Mouse (Mus musculus) spleen, adult 12 weeks (tissue): ENCODE measurements around the gene Gm19345.

Experiments
- DNase-seq: peaks from one replicate; pipeline ENCODE4 v3.0.0; 2022; ENCODE audit warnings: low spot score

Gm19345 gene

GRCm38 (mm10) chr7:19829694-19830093 is 22.1 kb upstream of the Gm19345 start:
- DNase-seq = no peak

- no peak for DNase-seq
Measured at GRCm38 (mm10) chr7:19830682-19831156, 21.1 kb upstream of the Gm19345 start.

GRCm38 (mm10) chr7:19831837-19832236 is 20.0 kb upstream of the Gm19345 start:
- no peak for DNase-seq

GRCm38 (mm10) chr7:19834055-19834454 is 17.7 kb upstream of the Gm19345 start:
- no peak for DNase-seq

DNA sequence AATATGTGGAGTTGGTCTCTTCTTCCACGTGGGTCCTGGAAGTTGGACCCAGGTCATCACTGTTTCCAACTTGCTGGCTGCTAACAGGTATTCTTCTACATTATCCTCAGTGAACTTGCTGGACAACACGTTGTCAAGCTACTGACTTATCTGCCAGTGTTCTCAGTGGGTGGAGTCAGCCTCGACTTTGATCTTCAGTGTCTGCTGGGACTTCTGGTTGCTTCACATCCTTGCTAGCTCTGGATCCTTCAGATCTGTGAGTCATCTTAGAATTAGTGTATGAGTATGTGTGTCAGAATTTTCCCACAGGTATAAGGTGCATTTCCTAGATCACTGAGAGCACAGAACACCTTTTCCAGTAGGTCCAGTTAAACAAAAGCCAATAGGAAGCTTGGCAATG is 15.0 kb upstream of the Gm19345 start:
- no peak for DNase-seq

DNA sequence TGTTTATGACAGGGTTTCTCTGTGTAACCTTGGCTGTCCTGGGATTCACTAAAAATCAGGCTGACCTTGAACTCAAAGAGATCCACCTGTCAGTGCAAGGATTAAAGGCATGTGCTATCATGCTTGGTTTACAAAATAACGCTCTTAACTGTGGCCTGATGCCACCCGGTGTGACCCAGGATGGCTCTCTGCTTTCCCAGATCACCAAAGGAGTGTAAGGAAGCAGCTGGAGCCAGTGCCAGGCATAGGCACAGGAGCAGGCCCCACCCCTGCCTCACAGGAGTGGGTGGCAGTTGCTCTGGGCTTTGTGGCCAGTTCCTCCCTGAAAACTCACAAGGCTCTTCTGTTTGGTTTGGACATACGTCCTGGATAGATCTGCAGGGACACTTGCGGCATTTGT is 11.4 kb upstream of the Gm19345 start:
- DNase-seq = no peak

DNA sequence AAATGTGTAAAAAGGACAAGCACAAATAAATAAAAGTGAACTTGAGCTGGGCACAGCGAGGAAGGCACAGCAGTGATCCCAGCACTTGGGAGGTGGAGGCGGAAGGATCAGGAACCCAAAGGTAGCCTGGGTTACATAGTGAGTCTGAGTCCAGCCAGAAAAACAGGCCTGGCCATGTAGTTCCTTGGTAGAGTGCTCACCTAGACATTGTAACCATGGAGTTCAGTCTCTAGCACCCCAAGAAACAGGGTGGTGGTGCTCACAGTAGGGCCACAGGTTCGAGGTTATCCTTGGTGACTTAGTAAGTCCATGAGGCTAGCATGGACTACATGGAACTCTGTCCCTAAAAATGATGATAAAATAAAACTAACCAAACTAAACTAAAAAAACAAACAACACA is 10.9 kb upstream of the Gm19345 start:
- no peak for DNase-seq

DNA sequence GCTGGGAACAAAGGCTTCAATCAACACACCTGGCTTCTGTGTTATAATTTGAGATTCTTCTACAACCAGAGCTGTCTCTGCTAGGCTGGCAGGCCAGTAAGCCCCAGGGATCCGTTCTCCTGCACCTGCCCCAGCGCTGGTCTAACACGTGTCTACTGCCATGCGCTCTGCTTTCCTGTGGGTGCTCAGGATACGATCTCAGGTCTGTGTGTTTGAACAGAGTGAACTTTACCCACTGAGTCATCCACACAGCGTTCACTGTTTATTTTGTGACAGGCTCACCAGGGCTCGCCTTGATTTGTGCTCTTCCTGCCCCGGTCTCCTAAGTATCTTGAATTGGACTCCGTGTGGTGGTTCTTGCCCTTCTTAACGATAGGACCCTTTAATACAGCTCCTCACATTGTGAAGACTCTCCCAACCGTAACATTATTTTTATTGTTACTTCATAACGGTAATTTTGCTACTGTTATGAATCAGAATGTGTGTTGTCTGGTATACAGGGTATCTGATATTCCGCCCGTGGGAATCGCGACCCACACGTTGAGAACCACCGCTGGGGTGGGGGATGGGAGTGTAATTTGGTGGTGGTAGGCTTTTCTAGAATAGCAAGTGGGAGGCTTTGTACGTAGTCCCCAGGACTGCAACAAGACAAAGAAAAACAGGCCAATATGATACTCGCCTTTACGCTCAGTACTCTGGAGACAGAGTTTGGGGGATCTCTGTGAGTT is 10.0 kb upstream of the Gm19345 start:
- no peak for DNase-seq

DNA sequence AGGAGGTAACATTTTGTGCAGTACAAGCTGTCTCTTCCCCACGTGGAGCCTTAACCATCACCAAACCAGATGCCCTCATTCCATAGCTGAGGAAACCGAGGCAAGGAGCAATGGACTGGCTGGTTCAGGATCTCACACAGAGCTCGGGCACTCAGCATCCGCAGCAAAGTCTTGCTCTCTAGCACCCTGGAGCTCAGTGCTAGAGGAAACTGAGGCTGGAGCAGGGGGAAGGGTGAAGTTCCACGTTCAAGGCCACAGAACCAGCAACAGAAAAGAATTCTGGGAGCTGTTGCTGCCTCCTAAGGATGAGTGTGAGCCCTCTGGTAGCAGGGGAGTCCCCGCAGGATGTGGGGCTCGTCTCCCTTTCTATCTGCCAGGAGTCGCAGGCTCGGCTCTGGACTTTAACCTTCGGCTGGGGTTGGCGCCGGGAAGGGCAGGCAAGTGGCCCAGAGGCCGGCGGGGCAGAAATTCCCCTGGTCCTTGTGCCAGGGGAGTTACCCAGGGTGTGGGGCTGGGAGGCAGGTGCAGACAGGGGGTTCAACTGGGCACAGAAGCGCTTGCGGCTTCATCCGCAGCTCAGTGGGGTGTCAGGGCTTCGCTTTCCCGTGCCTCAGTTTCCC is 8.8 kb upstream of the Gm19345 start:
- no peak for DNase-seq

GRCm38 (mm10) chr7:19843561-19843960 is 8.2 kb upstream of the Gm19345 start:
- DNase-seq = no peak

GRCm38 (mm10) chr7:19844521-19845171 is 7.2 kb upstream of the Gm19345 start:
- no peak for DNase-seq

DNA sequence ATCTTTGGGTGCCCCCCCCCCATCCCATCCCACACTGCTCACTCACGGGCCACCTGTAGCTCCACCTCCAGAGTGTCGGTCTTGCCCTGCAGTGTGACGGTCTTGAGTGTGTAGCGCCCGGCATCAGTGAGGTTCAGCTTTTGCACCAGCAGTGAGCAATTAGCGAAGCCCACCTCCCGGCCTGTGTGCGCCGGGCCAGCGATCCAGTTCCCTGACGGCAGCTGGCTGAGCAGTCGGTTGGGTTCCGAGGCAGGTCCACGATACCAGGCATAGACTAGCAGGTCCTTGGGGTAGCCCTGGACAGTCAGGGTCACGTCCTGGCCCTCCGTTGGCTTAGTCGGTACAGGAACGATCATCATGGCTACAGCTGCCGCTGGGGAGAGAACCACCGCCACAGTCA is 1.7 kb downstream of the Gm19345 start:
- no peak for DNase-seq

- no peak for DNase-seq
Measured at GRCm38 (mm10) chr7:19855663-19856062, 3.9 kb downstream of the Gm19345 start.

DNA sequence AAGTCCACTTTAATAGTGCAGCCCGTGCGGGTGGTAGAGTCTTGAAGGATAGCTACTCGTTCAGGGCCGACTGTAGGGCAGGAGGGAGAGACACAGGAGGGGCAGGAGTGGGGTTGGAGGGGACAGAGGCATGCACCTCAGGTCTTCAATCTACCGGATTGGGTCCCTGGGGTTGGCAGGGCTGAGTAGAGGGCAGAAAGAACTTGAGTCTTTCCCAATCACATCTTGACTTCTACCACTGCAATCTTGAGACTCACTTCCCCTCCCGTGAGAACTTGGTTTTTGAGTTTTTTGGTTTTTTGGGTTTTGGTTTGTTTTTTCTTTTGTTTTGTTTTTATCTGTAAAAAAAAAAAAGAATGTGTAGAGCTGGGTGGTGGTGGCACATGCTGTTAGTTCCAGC is 4.5 kb downstream of the Gm19345 start:
- no peak for DNase-seq

GRCm38 (mm10) chr7:19859740-19860139 is 7.9 kb downstream of the Gm19345 start:
- DNase-seq = no peak

GRCm38 (mm10) chr7:19861199-19861598 is 9.4 kb downstream of the Gm19345 start, which contains the start of gene Ceacam16:
Ceacam16 (minus strand) TSS chr7:19861299.
- no peak for DNase-seq

- DNase-seq = no peak
Measured at GRCm38 (mm10) chr7:19864241-19864640, 12.4 kb downstream of the Gm19345 start.

GRCm38 (mm10) chr7:19865246-19866036 is 13.6 kb downstream of the Gm19345 start:
- no peak for DNase-seq

DNA sequence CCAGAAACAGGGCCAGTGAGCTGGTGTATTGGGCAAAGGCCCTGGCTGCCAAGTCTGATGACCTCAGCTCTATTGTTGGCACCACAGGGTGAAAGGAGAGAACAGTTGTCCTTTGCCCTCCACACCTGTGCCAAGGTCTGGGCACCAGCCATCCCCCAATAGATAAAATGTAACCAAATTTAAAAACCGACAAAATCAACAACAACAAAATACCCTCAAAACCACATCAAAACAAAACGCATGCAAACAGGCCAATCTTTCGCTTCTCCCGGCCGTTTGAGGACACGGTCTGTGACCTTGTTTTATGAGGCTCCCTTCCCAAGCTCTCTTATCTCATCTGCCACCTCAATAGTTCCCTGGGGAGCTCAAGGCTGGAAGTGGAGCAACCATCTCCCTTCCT is 14.7 kb downstream of the Gm19345 start:
- no peak for DNase-seq

GRCm38 (mm10) chr7:19867751-19868399 is 16.1 kb downstream of the Gm19345 start:
- DNase-seq = no peak

- DNase-seq = no peak
Measured at GRCm38 (mm10) chr7:19871137-19871621, 19.4 kb downstream of the Gm19345 start.
